Mouse (Mus musculus): ENCODE results near the gene 1110065P20Rik.

DNA sequence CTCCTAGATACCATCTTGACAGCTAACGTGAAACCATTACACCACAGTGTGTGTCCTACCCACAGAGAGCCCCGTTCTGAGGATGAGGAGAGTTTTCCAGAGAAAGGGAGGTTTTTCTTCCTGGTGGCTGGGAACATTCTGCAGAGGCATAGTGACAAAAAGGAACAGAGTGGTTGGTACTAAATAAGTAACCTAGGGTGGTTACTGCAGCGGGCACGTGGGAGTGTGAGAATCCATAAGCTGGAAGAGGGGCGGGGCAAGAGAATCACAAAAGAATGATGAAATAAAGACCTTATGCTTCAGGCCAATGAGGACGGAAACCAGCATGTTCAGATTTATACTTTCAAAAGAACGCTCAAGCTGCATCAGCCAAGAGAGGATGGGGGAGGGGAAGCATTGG, 37.7 kb upstream of the 1110065P20Rik start:
- TF ChIP-seq GATA1 (IDR thresholded peaks at IDR 0.05; ENCODE audit: low read length): no peak
- no peak for TF ChIP-seq TAL1 (IDR thresholded peaks at IDR 0.05; ENCODE audit: low read length)
